Mouse (Mus musculus): ENCODE data around the gene Zfp324. TPM values are rescaled to one million over a fixed set of nuclear protein-coding genes. Genes with fewer than 3 reads are reported as not detected.

Zfp324 gene
- polyA plus RNA-seq, 3 experiments from 2014 or later: 1.8 to 3.6 (median 2.6) TPM

DNA sequence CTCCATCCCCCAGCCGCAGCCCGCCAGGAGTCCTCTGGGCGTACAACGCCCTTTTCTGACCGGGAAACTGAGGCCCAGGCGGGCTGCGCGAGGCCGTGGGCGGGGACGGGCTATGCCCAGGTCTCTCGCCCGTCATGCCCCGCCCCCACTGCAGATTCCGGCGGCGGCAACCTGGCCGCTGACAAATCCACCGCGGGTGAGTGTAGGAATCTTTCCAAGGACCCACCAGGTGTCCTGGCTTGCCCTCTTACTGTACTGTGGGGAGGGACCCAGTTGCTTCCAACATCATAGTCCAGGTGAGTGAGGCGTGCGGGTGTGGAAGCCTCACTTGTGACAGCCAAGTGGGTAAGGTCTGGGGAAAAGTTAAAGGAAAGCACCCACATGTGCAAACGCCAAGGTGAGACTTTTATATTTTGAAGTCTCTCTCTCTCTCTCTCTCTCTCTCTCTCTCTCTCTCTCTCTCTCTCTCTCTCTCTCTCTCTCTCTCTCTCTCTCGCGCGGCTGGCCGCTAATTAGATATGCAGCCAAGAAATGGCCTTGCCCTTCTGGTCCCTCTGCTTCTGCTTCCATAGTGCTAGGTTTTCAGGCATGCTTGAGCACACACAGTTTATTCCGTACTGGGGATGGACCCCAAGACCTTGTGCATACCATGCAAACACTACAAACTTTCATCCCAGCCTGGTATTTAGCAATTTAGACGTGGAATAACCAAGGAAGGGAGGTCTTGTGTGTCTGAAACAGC lies 637 bp downstream of the Zfp324 start:
- peak; percentile 27 for ATAC-seq

DNA sequence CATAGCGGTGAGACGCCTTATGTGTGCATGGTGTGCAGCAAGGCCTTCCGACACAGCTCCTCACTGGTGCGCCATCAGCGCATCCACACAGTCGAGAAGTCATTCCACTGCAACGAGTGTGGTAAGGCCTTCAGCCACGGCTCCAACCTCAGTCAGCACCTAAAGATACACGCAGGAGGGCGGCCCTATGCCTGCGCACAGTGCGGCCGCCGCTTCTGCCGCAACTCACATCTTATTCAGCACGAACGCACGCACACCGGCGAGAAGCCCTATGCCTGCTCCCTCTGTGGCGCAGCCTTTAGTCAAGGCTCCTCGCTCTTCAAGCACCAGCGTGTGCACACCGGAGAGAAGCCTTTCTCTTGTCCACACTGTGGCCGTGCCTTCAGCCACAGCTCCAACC lies 5.3 kb downstream of the Zfp324 start:
- no peak for ATAC-seq

DNA sequence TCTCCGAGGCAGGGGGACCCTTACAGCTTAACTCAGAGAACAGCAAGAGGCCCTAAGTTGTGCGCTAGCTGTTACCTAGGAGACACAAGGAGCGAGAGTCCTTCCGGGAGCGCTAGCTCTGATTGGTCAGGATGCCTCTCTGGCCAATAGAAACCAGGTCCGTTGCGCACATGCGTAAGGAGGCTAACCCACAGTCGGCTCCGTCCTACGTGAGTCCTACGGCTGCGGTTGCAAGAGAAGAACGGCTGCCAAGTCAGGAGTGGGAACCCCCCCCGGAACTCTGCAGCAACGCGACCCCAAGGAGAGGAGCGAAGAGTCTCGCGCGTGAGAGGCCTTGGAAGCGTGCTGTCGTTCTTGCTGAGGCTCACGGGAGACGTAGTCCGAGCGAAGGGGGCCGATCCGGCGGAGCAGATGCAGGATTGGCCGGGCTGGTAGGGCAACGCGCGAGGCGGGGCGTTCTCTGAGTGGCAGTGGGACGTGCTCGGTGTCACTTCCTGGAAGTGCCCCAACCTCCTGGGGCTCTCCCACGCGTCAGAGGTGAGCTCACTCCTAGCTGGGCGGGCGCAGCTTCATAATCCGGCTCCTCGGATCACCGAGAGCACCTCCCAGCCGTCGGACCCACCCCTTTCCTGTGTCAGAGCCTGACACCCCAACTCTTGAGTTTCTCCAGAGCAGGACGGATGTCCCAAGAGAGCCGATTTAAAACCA lies 12.2 kb downstream of the Zfp324 start, which contains the start of gene Zfp446:
Zfp446 (plus strand) TSS at position 167 of the 708 bp plus-strand sequence.
- ATAC-seq: peak; percentile 92

DNA sequence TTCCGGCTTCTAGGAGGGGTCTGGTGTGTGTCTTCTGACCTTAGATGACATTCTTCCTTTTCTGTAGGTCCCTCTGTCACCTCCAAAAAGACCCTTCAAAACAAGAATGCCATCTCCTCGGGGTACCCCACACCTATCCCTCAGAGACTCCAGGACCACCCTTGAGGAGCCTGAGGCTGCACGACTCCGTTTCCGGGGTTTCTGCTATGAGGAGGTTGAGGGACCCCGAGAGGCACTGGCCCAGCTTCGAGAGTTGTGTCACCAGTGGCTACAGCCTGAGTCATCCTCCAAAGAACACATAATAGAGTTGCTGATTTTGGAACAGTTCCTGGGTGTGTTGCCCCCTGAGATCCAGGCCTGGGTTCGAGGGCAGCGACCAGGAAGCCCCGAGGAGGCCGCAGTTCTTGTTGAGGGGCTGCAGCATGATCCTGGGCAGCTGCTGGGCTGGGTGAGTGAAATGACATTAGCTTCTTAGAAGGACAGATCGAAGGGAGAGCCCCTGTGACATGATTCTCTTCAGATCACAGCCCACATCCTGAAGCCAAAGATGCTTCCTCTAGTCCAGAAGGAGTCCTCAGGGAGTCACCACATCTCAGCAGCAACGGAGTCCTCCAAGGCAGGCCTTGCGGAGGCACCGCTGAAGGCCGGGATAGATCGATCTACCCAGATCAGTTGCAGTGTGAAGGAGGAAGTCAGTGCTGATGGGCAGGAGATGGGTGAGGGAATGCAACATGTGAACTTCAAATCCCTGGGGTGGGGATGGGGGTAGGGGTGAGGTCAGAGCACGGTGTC lies 13.5 kb downstream of the Zfp324 start:
- no peak for ATAC-seq

DNA sequence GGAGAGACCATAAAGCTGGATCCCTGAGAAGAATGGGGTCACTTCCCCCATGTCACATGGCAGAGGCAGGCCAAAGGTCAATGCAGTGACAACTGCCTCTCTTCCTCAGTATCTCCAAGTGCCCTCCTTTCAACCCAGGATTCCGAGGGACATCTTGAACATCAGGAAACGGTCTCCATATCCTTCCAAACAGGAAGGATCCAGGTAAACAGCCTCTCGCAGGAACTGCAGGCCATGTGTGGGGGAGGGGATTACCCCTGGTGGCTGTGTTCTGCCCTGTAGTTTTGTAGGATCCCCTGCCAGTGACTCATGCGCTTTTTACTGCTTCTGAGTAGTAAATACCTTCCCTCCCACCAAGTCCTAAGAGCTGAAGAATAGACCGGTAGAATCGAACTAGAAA lies 14.1 kb downstream of the Zfp324 start:
- no peak for ATAC-seq

DNA sequence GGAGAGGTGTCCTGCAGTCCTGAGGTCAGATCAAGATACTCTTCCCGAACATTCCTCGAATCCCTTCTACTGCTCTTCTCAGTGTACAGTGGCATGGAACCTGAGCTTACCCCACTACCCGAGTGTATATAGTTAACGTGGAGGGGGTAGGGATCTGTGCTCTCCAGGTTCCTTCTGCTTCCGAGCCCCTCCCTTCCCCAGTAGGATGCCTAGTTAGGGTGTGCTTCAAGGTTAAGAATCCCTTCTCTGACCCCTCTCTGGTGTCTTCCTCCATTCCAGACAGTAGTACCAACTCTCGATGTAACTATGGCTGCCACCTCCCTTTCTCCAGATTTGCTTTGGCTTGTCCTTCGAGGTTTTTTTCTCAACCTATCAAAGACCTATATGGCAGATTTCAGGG lies 14.7 kb downstream of the Zfp324 start:
- ATAC-seq: no peak

DNA sequence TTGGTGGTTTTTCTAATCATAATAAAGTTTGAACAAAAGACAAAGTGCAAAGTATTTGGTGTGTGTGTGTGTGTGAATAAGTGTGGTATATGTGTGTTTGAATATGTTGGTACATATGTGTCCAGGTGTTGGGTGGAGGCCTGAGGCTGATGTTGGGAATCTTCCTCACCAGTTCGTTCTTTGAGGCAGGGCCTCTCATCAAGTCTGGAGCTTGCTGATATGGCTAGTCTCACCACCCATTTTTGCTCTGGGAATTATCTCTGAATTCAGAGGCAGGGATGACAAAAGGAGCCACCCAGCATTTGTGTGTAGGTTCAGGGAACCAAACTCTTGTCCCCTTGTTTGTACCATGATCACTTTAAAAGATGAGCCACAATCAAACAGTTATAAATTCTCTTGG lies 20.1 kb downstream of the Zfp324 start:
- no peak for ATAC-seq

DNA sequence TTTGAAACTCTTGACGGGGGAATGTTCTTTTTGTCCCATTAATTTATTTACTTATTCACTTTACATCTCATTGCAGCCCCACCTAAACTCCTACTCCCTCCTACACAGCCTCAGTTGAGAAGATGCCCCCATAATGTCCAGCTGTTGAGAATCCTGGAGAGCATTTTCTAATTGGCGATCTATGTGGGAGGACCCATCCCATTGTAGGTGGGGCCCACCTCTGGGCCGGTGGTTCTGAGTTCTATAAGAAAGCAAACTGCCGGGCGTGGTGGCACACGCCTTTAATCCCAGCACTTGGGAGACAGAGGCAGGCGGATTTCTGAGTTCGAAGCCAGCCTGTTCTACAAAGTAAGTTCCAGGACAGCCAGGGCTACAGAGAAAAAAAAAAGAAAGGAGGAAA lies 21.3 kb downstream of the Zfp324 start:
- no peak for ATAC-seq

DNA sequence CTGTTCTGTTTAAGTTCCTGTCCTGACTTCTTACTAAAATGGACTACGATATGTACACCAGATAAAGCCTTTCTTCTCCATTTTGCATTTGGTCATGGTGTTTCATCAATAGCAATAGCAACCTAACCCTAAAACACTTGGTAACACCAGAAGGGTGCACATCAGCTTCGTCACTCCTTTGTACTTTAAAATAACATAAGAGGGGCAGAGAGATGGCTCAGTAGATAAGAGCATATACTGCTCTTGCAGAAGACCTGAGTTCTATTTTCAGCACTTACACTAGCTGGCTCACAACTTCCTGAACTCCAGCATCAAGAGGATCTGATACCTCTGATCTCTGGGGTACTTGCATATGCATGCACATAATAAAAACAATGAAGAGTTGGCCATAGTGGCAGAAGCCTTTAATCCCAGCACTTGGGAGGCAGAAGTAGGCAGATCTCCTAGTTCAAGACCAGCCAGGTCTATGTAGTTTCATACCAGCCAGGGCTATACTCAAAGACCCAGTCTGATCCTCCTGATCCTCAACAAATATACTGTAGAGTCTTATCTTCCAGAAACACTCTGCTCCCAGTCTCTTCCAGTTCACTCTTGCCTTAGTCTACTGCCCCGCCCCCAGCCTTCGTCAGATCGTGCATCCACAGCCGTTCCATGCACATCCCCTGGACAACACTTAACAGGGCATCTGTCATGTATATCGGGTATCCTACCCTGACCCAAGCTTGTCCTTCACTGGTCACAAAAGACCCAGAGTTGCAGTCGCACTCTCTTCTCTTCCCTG lies 22.0 kb downstream of the Zfp324 start:
- no peak for ATAC-seq

DNA sequence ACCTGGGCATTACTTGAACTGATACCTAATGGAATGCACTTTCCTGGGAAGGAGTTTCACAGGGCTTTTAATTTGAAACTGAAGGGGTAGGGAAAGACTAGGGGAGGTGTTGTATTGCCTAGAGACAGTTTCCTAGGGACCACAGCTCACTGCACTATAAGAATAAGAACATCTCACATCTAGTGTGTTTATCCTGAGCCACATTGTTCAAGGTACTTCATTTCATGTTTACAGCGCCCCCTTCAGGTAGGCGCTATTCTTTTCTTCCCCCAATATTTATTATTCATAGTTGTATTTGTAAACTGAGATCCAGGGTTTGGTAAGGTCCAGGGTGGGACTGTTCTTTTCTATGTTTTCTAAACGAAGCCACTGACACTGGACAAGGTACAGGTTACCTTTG lies 26.6 kb downstream of the Zfp324 start:
- ATAC-seq: peak; percentile 84

DNA sequence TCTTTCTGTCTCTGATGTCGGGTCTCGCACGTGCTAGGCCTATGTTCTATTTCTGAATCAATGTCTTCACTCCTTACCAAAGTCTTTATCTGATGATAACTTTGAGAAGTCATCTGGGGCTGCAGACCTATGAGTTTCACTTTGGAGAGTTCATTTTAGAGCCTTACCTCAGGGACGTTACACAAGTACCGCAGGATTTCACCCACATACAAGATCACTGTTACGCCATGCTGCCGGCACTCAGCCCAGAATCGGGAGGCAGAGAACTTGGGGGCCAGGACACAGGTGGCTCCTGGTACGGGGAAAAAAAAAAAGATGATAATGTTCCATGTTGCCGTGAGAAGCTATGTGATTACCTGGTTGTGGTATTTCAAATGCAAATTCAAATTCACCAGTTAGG lies 27.5 kb downstream of the Zfp324 start:
- no peak for ATAC-seq

DNA sequence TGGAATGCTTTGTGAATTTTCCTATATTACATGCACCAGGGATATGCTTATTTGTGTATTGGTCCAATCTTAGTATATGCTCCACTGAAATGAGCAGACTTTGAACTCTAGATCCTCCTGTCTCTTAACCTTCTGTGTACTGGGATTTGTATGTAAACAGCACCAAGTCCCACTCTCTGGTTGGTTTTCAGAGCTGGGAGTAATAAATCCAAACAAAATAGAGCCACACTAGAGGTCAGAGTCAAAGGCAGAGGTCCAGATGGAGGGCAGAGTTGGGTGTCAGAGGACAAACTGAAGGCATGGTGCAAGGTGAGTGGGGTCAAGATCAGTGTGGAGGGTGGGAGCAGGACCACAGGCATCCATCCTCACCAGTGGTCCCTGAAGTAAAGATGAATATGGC lies 30.2 kb downstream of the Zfp324 start:
- ATAC-seq: no peak

DNA sequence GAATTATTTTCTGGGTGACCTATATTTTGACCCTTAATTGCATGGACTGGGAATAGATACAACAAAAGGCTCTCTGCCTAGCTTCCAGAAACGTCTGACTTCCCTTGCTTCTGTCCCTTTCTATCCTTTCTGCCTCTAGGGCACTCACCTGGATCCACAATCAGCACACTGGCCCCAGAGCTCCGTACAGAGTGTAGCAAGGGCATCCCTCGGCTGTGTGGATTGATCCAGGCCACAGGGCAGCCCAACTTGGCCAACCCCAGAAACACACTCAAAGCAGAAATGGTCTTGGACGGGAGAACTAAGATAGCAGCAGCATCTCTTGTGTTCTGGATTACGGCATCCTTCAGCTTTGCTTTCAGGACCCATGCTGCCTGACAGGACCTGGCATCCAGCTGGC lies 31.6 kb downstream of the Zfp324 start:
- no peak for ATAC-seq

DNA sequence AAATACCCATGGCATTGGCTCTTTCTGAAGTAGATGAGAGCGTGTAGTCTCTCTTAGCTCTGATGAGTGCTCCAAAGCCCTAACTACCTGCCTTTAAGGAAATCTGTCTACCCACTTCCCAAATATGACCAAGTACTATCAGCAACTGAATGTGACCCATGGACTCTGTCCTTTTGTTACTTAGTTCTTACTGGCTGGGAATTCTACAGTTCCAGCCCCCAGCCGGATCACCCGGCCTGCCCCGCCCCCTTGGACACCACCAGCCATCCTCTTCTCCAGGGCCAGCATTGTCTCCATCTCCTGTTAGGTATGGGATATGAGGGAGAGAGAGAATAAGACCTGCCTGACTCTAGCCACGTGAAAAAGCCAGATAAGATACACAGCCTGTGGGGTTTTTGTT lies 32.4 kb downstream of the Zfp324 start, which contains the start of gene Slc27a5:
Slc27a5 (minus strand) TSS at position 140 of the 400 bp plus-strand sequence.
- ATAC-seq: no peak

DNA sequence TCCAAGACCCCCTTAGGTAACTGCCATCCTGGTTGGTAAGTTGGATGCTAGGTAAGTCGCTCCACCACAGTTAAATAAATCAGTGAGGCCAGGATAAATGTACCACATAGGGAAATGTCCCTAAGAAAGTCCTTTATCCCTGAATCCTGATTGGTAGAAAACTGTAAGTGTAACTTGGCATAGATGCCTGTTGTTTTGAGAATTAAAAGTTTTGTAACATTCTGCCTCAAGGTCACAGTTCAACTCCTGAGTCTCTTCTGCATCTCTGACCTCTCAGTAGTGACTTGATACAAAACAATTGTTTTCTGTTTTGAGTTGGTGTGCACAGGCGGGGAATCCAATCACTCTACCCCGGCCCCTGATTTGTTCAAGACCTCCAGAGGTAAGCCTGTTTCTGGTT lies 33.2 kb downstream of the Zfp324 start, which contains the start of gene Trim28:
Trim28 (plus strand) TSS at position 264 of the 400 bp plus-strand sequence.
- no peak for ATAC-seq

DNA sequence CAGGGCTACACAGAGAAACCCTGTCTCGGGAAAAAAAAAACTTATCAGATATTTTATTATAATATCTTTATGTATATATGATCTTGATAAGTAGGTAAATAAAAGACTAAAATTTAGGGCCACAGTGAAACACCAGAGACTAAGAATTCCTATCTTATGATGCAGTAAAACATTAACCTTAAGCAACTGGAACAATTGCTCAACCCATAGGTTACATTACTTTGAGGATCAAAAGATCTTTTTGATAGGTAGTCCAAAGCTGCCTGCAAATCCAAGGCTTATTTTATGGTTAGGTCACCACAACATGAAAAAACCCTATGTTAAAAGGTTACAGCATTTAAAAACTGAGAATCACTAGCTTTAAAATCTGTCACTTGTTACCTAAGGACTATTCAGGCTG lies 35.9 kb downstream of the Zfp324 start:
- ATAC-seq: no peak

DNA sequence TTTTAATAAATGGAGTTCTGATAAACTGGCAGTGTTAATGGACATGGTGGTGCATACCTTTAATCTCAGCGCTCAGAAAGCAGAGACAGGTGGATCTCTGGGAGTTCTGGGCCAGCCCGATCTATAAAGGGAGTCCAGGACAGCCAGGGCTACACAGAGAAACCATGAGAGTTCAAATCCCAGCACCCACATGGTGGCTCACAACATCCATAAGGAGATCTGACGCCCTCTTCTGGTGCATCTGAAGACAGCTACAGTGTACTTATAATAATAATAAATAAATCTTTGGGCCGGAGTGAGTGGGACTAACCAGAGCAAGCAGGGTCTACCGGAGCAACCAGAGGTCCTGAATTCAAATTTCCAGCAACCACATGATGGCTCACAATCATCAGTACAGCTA lies 37.7 kb downstream of the Zfp324 start:
- ATAC-seq: no peak

DNA sequence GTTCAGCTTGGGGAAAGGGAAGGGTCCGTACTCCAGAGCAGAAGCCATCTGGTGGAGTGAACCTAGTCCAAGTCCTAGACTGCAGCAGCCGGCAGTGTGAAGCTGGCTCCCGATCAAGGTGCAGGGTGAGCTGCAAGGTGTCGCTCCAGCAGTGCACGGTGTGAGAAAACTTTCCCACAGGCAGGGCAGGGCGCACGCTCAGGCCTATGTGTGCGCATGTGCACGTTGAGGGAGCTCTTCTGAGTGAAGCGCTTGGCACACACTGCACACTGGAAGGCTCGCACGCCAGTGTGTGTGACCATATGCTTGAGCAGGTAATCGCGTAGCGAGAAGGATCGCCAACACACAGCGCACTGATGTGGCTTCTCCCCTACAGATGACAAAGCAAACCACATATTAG lies 40.4 kb downstream of the Zfp324 start:
- ATAC-seq: no peak

DNA sequence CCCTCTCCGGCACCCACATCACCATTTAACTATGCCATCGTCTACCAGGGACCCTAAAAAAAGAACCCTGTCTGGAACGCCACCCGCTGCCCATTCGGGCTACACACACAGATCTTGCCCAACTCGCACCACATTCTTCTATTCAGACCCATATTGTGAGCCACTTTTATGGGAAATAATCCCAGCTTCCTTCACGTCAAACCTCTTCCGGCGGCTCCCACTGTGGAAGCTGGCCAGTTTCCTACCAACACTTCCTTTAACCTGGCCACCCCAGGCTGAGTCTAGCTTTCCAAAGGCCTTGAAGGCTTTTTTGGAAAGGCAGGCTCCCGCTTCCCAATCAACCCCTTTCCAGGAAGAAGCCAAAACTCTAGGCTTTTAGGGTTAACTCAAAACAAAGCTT lies 40.9 kb downstream of the Zfp324 start:
- no peak for ATAC-seq

DNA sequence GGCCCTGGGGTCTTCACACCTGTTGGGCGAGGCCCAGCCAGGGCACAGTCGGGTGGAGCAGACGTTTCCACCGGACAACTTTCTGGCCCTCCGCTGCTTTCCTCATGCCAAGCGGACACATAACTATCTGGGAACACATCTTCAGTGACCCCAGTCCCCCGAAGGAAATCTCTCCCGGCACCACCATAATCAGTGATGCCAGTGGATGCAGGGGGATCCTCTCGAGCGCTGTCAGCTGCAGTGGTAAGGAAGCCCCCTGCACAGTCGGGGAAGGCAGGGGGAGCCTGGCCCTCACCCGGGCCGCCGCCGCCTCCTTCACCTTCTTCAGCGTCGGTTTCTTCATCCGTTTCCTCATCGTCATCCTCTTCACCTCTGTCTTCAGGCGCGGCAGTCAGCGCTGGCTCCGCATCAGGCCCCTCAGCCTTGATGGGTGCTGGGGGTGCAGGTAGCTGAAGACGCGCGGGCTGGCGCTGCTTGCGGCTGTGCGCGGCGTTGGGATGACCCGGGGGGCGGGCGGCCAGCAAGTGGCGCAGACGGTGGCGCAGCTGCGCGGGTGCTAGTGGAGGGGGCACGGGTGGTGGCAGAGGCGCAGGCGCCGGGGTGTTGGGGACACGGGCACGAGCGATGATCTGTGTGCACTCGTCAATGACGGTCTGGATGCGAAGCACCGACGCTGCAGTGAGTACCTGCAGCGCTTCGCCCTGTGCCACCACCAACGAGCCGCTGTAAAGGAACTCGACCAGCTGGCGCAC lies 41.9 kb downstream of the Zfp324 start:
- no peak for ATAC-seq

DNA sequence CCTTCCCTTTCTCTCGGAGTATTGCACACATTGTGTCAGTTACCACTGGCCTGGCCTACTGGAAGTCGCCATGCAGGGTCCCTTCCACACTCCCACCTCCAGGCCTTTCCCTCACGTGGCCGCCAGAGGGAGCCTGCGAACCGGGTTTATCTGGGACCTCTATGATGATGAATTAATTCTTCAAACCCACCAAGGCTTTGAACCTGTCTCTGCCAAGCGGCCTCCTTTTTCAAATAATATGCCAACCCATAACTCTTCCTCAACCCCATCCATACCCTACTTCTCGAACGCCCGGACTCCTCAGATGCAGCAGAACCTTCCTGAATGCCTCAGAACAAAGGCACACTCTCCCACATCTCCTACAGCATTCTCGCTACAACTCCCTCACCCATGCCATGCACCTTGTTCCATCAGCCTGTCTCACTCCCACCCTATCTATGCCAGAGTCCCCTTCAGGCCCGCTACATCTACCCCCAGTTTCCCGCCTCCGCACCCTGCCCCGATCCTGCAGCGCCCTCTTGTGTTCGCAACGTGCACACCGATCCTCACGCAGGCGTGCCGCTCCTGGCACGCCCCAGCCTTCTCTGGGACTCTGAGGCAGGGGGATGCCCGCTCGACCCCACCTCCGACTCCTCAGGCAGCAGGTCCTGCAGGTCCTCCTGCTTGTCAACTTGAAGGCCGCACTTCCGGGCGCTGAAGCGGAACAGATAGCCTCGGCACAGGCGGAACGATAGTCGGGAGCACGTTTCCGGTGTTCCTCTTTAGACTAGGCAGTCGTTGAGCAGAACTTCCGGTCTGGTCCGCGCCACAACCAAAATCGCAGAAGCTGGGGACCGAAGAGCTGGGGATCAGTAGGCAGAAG lies 43.7 kb downstream of the Zfp324 start:
- peak; percentile 89 for ATAC-seq

Data from inflammation-experienced regulatory T-cells, adult 6 months (primary cell).